Mouse (Mus musculus) midbrain, postnatal 0 days (tissue): ENCODE data around the gene Dennd6a. TPM values are rescaled to one million over a fixed set of nuclear protein-coding genes. Genes with fewer than 3 reads are reported as not detected.

ENCODE experiments used
- ATAC-seq: fragments of 200-750 bp; cut with Nextera tagmentation; 2 replicates; pipeline ENCODE4 v1.8.0; 2017; ENCODE audit warnings: moderate number of reproducible peaks, mild to moderate bottlenecking, moderate TSS enrichment, moderate library complexity; ENCODE audit not compliant: low FRiP score
- DNase-seq: peaks from one replicate; pipeline ENCODE4 v3.0.0-alpha.2; 2015; ENCODE audit warnings: low spot score
- H3K27ac ChIP-seq: fragments of 300-500 bp; sonication (generic); 2 replicates; pipeline ENCODE4 v1.5.1; 2014; ENCODE audit warnings: low read depth, mild to moderate bottlenecking, low read length, mixed read lengths
- H3K27me3 ChIP-seq: fragments of 300-500 bp; sonication (generic); 2 replicates; pipeline ENCODE4 v1.6.1; 2014; ENCODE audit warnings: low read length, control low read depth, mixed read lengths; ENCODE audit not compliant: insufficient read depth
- H3K36me3 ChIP-seq: fragments of 300-500 bp; sonication (generic); 2 replicates; pipeline ENCODE4 v1.6.1; 2014; ENCODE audit warnings: low read length, control low read depth, mixed read lengths; ENCODE audit not compliant: insufficient read depth
- H3K4me1 ChIP-seq: fragments of 300-500 bp; sonication (generic); 2 replicates; pipeline ENCODE4 v1.6.1; 2014; ENCODE audit warnings: mild to moderate bottlenecking, control low read depth, antibody characterized with exemption, low read length, mixed read lengths; ENCODE audit not compliant: insufficient read depth
- H3K4me2 ChIP-seq: fragments of 300-500 bp; sonication (generic); 2 replicates; pipeline ENCODE4 v1.6.1; 2014; ENCODE audit warnings: low read depth, mild to moderate bottlenecking, low read length, mixed read lengths; ENCODE audit not compliant: poor library complexity, severe bottlenecking
- H3K4me3 ChIP-seq: fragments of 300-500 bp; sonication (generic); 2 replicates; pipeline ENCODE4 v1.5.1; 2014; ENCODE audit warnings: low read depth, mild to moderate bottlenecking, low read length, moderate library complexity
- H3K9ac ChIP-seq: fragments of 300-500 bp; sonication (generic); replicated peaks from 2 replicates; pipeline ENCODE4 v1.6.1; 2014; ENCODE audit warnings: mild to moderate bottlenecking, low read length, moderate library complexity, mixed read lengths; ENCODE audit not compliant: poor library complexity, severe bottlenecking
- H3K9me3 ChIP-seq: fragments of 300-500 bp; sonication (generic); 2 replicates; pipeline ENCODE4 v1.6.1; 2016; ENCODE audit warnings: low read length, control low read depth
- CTCF ChIP-seq: IDR thresholded peaks from 2 replicates; pipeline ENCODE4 v1.5.1; 2016; ENCODE audit warnings: antibody characterized with exemption, mild to moderate bottlenecking
- WGBS: fragments of 180-500 bp; shearing (Covaris S2); extraction: QIAGEN DNeasy Blood & Tissue Kit; methylation state at CpG from one replicate; pipeline ENCODE4 v1.1.7; 2014; 5-methylcytosine and 5-hydroxymethylcytosine counted together
- polyA plus RNA-seq: library from polyadenylated mRNA; unstranded; fragments of >200 nt; fragmentation: Nextera tagmentation; extraction: Ambion mirVana; gene quantifications from 2 replicates; pipeline ENCODE4 v1.2.1, GENCODE M21; 2015
- total RNA-seq: library from RNA; depleted of rRNA; stranded (reverse); fragments of >200 nt; gene quantifications from 2 replicates; pipeline ENCODE4 v1.2.3, GENCODE M21; 2014

Gene Dennd6a
- total and polyA plus RNA-seq, 2 experiments from 2014 or later: 9.5 to 26.1 TPM

- Histone ChIP-seq H3K9me3 (no peaks in the 10 kb centered on the region), H3K27ac (no peak overlapping the region), H3K36me3 (no peaks in the 10 kb centered on the region), H3K4me2 (peak overlapping the region; percentile 87), H3K27me3 (no peaks in the 10 kb centered on the region), H3K4me3 (peak overlapping the region; percentile 99), H3K9ac (peak overlapping the region; percentile 82), H3K4me1 (peaks cover 9% of the 10 kb centered on the region)
- no peak for TF ChIP-seq CTCF
- DNase-seq (no peak), ATAC-seq (no peak)
- WGBS: 28% methylated on average over 19 of the region's 19 CpGs
Observed at GRCm38 (mm10) chr14:26533267-26533666, 40.4 kb upstream of the Dennd6a start.

GRCm38 (mm10) chr14:26533821-26534756 is 39.6 kb upstream of the Dennd6a start:
- Histone ChIP-seq H3K36me3 (no peaks in the 10 kb centered on the region), H3K4me2 (peak overlapping the region; percentile 87), H3K9ac (peak overlapping the region; percentile 82), H3K4me3 (peak overlapping the region; percentile 99), H3K27me3 (no peaks in the 10 kb centered on the region), H3K9me3 (no peaks in the 10 kb centered on the region), H3K27ac (peak overlapping the region; percentile 88), H3K4me1 (peaks cover 9% of the 10 kb centered on the region)
- no peak for TF ChIP-seq CTCF
- ATAC-seq (peak; percentile 85), DNase-seq (peak; percentile 46)
- WGBS: under 1% methylated on average over 72 of the region's 92 CpGs

GRCm38 (mm10) chr14:26534757-26535479 is 38.7 kb upstream of the Dennd6a start, which contains the start of gene Slmap:
Slmap (minus strand) TSS chr14:26534931.
- peak; percentile 99 for DNase-seq
- peak within 1 kb of the TSS; percentile 99 for H3K4me3 ChIP-seq
- peak; percentile 96 for ATAC-seq
- peaks cover 9% of the 10 kb centered on the region for H3K4me1 ChIP-seq
- H3K9me3 ChIP-seq: no peaks in the 10 kb centered on the region
- peak within 1 kb of the TSS; percentile 87 for H3K4me2 ChIP-seq
- peak within 1 kb of the TSS; percentile 88 for H3K27ac ChIP-seq
- peak within 1 kb of the TSS; percentile 82 for H3K9ac ChIP-seq
- 18% methylated on average over 24 of the region's 33 CpGs for WGBS
- no peaks in the 10 kb centered on the region for H3K27me3 ChIP-seq
- no peaks in the 10 kb centered on the region for H3K36me3 ChIP-seq
- no peak for TF ChIP-seq CTCF

- Histone ChIP-seq H3K9ac (no peak overlapping the region), H3K4me3 (no peak overlapping the region), H3K27me3 (no peaks in the 10 kb centered on the region), H3K27ac (no peak overlapping the region), H3K4me2 (no peak overlapping the region), H3K36me3 (no peaks in the 10 kb centered on the region), H3K9me3 (no peaks in the 10 kb centered on the region), H3K4me1 (no peaks in the 10 kb centered on the region)
- ATAC-seq (no peak), DNase-seq (no peak)
- 86% methylated on average over 4 of the region's 4 CpGs for WGBS
- TF ChIP-seq CTCF: no peak
Observed at GRCm38 (mm10) chr14:26539241-26539640, 34.4 kb upstream of the Dennd6a start.

- no peak overlapping the region for H3K4me2 ChIP-seq
- 76% methylated on average over 1 of the region's 1 CpGs for WGBS
Observed at GRCm38 (mm10) chr14:26540577-26540976, 33.1 kb upstream of the Dennd6a start.

More at GRCm38 (mm10) chr14:26540577-26540976, 33.1 kb upstream of the Dennd6a start:
- Histone ChIP-seq H3K4me3 (no peak overlapping the region), H3K4me1 (no peaks in the 10 kb centered on the region), H3K9me3 (no peaks in the 10 kb centered on the region), H3K27me3 (no peaks in the 10 kb centered on the region), H3K36me3 (no peaks in the 10 kb centered on the region), H3K9ac (no peak overlapping the region), H3K27ac (no peak overlapping the region)
- TF ChIP-seq CTCF: no peak
- DNase-seq (no peak), ATAC-seq (no peak)
